Mouse (Mus musculus): ENCODE results near the gene Dgke. TPM values are rescaled to one million over a fixed set of nuclear protein-coding genes. Genes with fewer than 3 reads are reported as not detected.
"Not testable (repeated sequence)": the region's sequence is repeated elsewhere in the genome, so short reads cannot be mapped to it uniquely, and the experiment has no call there.

Dgke gene
- polyA plus RNA-seq, 1 experiment = 8.2 TPM

GRCm38 (mm10) chr11:89095306-89095705 lies 28.7 kb upstream of the Dgke start:
- H3K4me3 ChIP-seq (replicated peaks; ENCODE audit: extremely low read depth, low read depth, low read length) = no peak overlapping the region
- 67% methylated on average over 3 of the region's 3 CpGs for WGBS
- H3K4me1 ChIP-seq (ENCODE audit: control insufficient read depth, insufficient read depth, low read length) = no peaks in the 10 kb centered on the region
- no peak for TF ChIP-seq CTCF (IDR thresholded peaks at IDR 0.05; ENCODE audit: insufficient read depth, low read length)
- DNase-seq = no peak

- Histone ChIP-seq H3K4me1 (ENCODE audit: control insufficient read depth, insufficient read depth, low read length) (no peaks in the 10 kb centered on the region), H3K4me3 (replicated peaks; ENCODE audit: extremely low read depth, low read depth, low read length) (no peak overlapping the region)
- 28% methylated on average over 9 of the region's 9 CpGs for WGBS
- DNase-seq = peak; percentile 17
- TF ChIP-seq CTCF (IDR thresholded peaks at IDR 0.05; ENCODE audit: insufficient read depth, low read length) = no peak
- no peak for TF ChIP-seq POLR2A (IDR thresholded peaks at IDR 0.05; ENCODE audit: borderline replicate concordance, extremely low read depth, low read depth, low read length)
These were observed 26.1 kb upstream of the Dgke start for GRCm38 (mm10) chr11:89092714-89093113.

GRCm38 (mm10) chr11:89090359-89090758 lies 23.7 kb upstream of the Dgke start:
- H3K4me1 ChIP-seq (ENCODE audit: control insufficient read depth, insufficient read depth, low read length); H3K4me3 ChIP-seq (replicated peaks; ENCODE audit: extremely low read depth, low read depth, low read length); DNase-seq: not testable (repeated sequence)
- WGBS = 90% methylated on average over 7 of the region's 7 CpGs

GRCm38 (mm10) chr11:89088754-89089153 lies 22.1 kb upstream of the Dgke start:
- DNase-seq = no peak
- Histone ChIP-seq H3K4me1 (ENCODE audit: control insufficient read depth, insufficient read depth, low read length) (no peaks in the 10 kb centered on the region), H3K4me3 (replicated peaks; ENCODE audit: extremely low read depth, low read depth, low read length) (no peak overlapping the region)
- 90% methylated on average over 4 of the region's 4 CpGs for whole genome bisulfite sequencing
- TF ChIP-seq CTCF (IDR thresholded peaks at IDR 0.05; ENCODE audit: insufficient read depth, low read length) = no peak
- no peak for TF ChIP-seq POLR2A (IDR thresholded peaks at IDR 0.05; ENCODE audit: borderline replicate concordance, extremely low read depth, low read depth, low read length)

- no peaks in the 10 kb centered on the region for H3K4me1 ChIP-seq (ENCODE audit: control insufficient read depth, insufficient read depth, low read length)
- WGBS = 73% methylated on average over 10 of the region's 10 CpGs
- TF ChIP-seq CTCF (IDR thresholded peaks at IDR 0.05; ENCODE audit: insufficient read depth, low read length) (no peak), POLR2A (IDR thresholded peaks at IDR 0.05; ENCODE audit: borderline replicate concordance, extremely low read depth, low read depth, low read length) (no peak)
- H3K4me3 ChIP-seq (replicated peaks; ENCODE audit: extremely low read depth, low read depth, low read length) = no peak overlapping the region
- DNase-seq = no peak
These were observed 19.7 kb upstream of the Dgke start for GRCm38 (mm10) chr11:89086208-89086809.

GRCm38 (mm10) chr11:89084601-89085000 lies 18.0 kb upstream of the Dgke start:
- no peaks in the 10 kb centered on the region for H3K4me1 ChIP-seq (ENCODE audit: control insufficient read depth, insufficient read depth, low read length)

GRCm38 (mm10) chr11:89082691-89083090 lies 16.0 kb upstream of the Dgke start:
- WGBS = 78% methylated on average over 3 of the region's 3 CpGs
- not testable (repeated sequence) for DNase-seq; H3K4me1 ChIP-seq (ENCODE audit: control insufficient read depth, insufficient read depth, low read length); H3K4me3 ChIP-seq (replicated peaks; ENCODE audit: extremely low read depth, low read depth, low read length)

More at GRCm38 (mm10) chr11:89084601-89085000, 18.0 kb upstream of the Dgke start:
- no peak overlapping the region for H3K4me3 ChIP-seq (replicated peaks; ENCODE audit: extremely low read depth, low read depth, low read length)
- no peak for TF ChIP-seq CTCF (IDR thresholded peaks at IDR 0.05; ENCODE audit: insufficient read depth, low read length)
- TF ChIP-seq POLR2A (IDR thresholded peaks at IDR 0.05; ENCODE audit: borderline replicate concordance, extremely low read depth, low read depth, low read length) = no peak
- WGBS = 28% methylated on average over 7 of the region's 7 CpGs
- DNase-seq = no peak

- 60% methylated on average over 5 of the region's 5 CpGs for WGBS
- H3K4me1 ChIP-seq (ENCODE audit: control insufficient read depth, insufficient read depth, low read length); DNase-seq; H3K4me3 ChIP-seq (replicated peaks; ENCODE audit: extremely low read depth, low read depth, low read length): not testable (repeated sequence)
These were observed 15.3 kb upstream of the Dgke start for GRCm38 (mm10) chr11:89081906-89082305.

GRCm38 (mm10) chr11:89078996-89079680 lies 12.5 kb upstream of the Dgke start:
- 67% methylated on average over 16 of the region's 16 CpGs for WGBS
- DNase-seq = no peak
- TF ChIP-seq CTCF (IDR thresholded peaks at IDR 0.05; ENCODE audit: insufficient read depth, low read length) (no peak), POLR2A (IDR thresholded peaks at IDR 0.05; ENCODE audit: borderline replicate concordance, extremely low read depth, low read depth, low read length) (no peak)
- no peak overlapping the region for H3K4me3 ChIP-seq (replicated peaks; ENCODE audit: extremely low read depth, low read depth, low read length)
- no peaks in the 10 kb centered on the region; the same call in 1 of the 2 replicates for H3K4me1 ChIP-seq (ENCODE audit: control insufficient read depth, insufficient read depth, low read length)

GRCm38 (mm10) chr11:89078305-89078704 lies 11.7 kb upstream of the Dgke start:
- TF ChIP-seq POLR2A (IDR thresholded peaks at IDR 0.05; ENCODE audit: borderline replicate concordance, extremely low read depth, low read depth, low read length) = no peak
- TF ChIP-seq CTCF (IDR thresholded peaks at IDR 0.05; ENCODE audit: insufficient read depth, low read length) = no peak
- Histone ChIP-seq H3K4me1 (ENCODE audit: control insufficient read depth, insufficient read depth, low read length) (no peaks in the 10 kb centered on the region; the same call in 1 of the 2 replicates), H3K4me3 (replicated peaks; ENCODE audit: extremely low read depth, low read depth, low read length) (no peak overlapping the region)
- DNase-seq = no peak
- WGBS = 83% methylated on average over 3 of the region's 3 CpGs
